Mouse (Mus musculus) bone marrow macrophage, adult 2 months (primary cell): ENCODE data around the gene Vamp1.

ENCODE experiments used
- CTCF ChIP-seq: IDR thresholded peaks from 2 replicates; pipeline ENCODE4 v1.5.1; 2012; ENCODE audit warnings: low read depth, mild to moderate bottlenecking, low read length, moderate library complexity
- POLR2A ChIP-seq: IDR thresholded peaks from 2 replicates; pipeline ENCODE4 v1.6.1; 2012; ENCODE audit warnings: mild to moderate bottlenecking, low read depth, low read length, borderline replicate concordance

DNA sequence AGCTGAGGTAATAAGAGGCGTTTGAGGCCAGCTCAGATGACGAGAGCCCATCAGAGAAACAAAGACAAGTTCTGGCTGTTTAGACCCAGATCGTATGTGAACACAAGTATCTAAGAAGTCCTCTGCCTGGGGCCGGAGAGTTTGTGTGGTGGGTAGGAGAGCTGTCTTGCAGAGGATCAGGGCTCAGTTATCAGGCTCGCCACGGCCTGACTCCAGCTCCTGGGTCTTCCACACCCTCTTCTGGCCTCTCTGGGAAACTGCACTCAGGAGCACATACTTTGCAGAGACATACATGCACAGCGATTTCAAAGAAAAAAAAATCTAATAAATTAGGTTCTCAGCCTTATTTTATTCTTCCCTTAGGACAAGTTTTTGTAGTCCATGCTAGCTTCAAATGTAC, 69.4 kb downstream of the Vamp1 start:
- TF ChIP-seq CTCF (no peak), POLR2A (no peak)
